Mouse (Mus musculus): Measurements from ENCODE around the gene Efhc1.

DNA sequence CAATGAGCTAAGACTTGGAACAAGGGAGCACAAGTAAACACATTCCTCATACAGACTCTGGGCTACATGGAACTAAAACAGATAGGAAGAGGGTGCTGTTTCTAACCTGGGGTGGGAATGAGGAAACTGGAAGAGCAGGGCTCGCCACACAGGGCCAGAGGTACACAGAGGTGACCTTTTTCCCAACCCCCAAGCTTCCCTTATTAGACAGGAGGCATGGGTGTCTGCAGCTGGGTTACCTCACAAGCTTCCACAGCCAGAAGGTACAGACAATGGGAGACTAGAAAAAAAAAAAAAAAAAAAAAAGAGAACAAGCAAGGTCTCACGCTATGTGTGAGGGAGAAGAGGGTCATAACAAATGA lies 45.9 kb downstream of the Efhc1 start:
- no peak for TF ChIP-seq CTCF (IDR thresholded peaks at IDR 0.05; ENCODE audit: low read depth, low read length)
- no peak for TF ChIP-seq POLR2A (IDR thresholded peaks at IDR 0.05; ENCODE audit: borderline replicate concordance, low read depth, low read length)
